Mouse (Mus musculus): Measurements from ENCODE around the gene Coq10a.

- no peak for TF ChIP-seq CTCF (IDR thresholded peaks at IDR 0.05; ENCODE audit: low read depth)
- TF ChIP-seq EP300 (IDR thresholded peaks at IDR 0.05; ENCODE audit: low read depth) = no peak
Observed at GRCm38 (mm10) chr10:128413076-128413475, 44.3 kb upstream of the Coq10a start.
